Mouse (Mus musculus) G1E (cell line): Measurements from ENCODE around the gene Hsp90aa1. TPM values are rescaled to one million over a fixed set of nuclear protein-coding genes. Genes with fewer than 3 reads are reported as not detected.
"Not testable (repeated sequence)": the region's sequence is repeated elsewhere in the genome, so short reads cannot be mapped to it uniquely, and the experiment has no call there.

Experiments used
- ATAC-seq: 2 replicates; pipeline ENCODE4 v1.8.0; 2016; ENCODE audit warnings: mild to moderate bottlenecking; ENCODE audit not compliant: insufficient number of reproducible peaks, poor library complexity, low FRiP score, severe bottlenecking; ENCODE audit errors: extremely low read depth
- DNase-seq: peaks from one replicate; pipeline ENCODE4 v3.0.0; 2012; ENCODE audit warnings: low spot score
- H3K27me3 ChIP-seq: 2 replicates; pipeline ENCODE4 v1.6.1; 2012; ENCODE audit warnings: mild to moderate bottlenecking, low read length, inconsistent platforms; ENCODE audit not compliant: insufficient read depth
- H3K36me3 ChIP-seq: replicated peaks from 2 replicates; pipeline ENCODE3; 2012; ENCODE audit warnings: mild to moderate bottlenecking, inconsistent platforms
- H3K4me1 ChIP-seq: 2 replicates; pipeline ENCODE4 v1.6.1; 2012; ENCODE audit warnings: low read depth, low read length, inconsistent platforms, mixed read lengths; ENCODE audit not compliant: insufficient read depth
- H3K4me3 ChIP-seq: 2 replicates; pipeline ENCODE4 v1.5.1; 2012; ENCODE audit warnings: low read depth, mild to moderate bottlenecking, inconsistent platforms, low read length, moderate library complexity, mixed read lengths
- H3K9me3 ChIP-seq: replicated peaks from 2 replicates; pipeline ENCODE4 v1.6.1; 2012; ENCODE audit warnings: inconsistent platforms
- CTCF ChIP-seq: IDR thresholded peaks from 2 replicates; pipeline ENCODE4 v1.5.1; 2012; ENCODE audit warnings: low read depth, low read length, inconsistent platforms, mixed read lengths
- GATA1 ChIP-seq: IDR thresholded peaks from 2 replicates; pipeline ENCODE4 v1.6.1; 2012; ENCODE audit warnings: borderline replicate concordance, low read length, inconsistent platforms, mixed read lengths
- GATA2 ChIP-seq: IDR thresholded peaks from 2 replicates; pipeline ENCODE4 v1.6.1; 2012; ENCODE audit warnings: low read depth, low read length, inconsistent platforms, borderline replicate concordance
- POLR2AphosphoS5 ChIP-seq: IDR thresholded peaks from 2 replicates; pipeline ENCODE4 v1.6.1; 2012; ENCODE audit warnings: low read depth, low read length, inconsistent platforms; ENCODE audit not compliant: insufficient replicate concordance
- TAL1 ChIP-seq: conservative IDR thresholded peaks from 2 replicates; pipeline ENCODE4 v1.6.1; 2012; ENCODE audit warnings: low read depth, low read length, inconsistent platforms, mixed read lengths
- polyA plus RNA-seq: library from polyadenylated mRNA; stranded (reverse); fragments of >175 nt; gene quantifications from 2 replicates; pipeline ENCODE4 v1.2.3, GENCODE M21; 2012
- total RNA-seq, 2 experiments: library from RNA; stranded (forward) in 1 of 2; stranded (reverse) in 1 of 2; fragments of 200-1000 nt in 1 of 2; fragments of >200 nt in 1 of 2; fragmentation: Nextera tagmentation in 1 of 2; gene quantifications; 2 replicates each; pipeline ENCODE4 v1.2.3; 2014 to 2017

Hsp90aa1 gene
- total and polyA plus RNA-seq, 3 experiments, result 458 to 2,418 (median 1,636) TPM

DNA sequence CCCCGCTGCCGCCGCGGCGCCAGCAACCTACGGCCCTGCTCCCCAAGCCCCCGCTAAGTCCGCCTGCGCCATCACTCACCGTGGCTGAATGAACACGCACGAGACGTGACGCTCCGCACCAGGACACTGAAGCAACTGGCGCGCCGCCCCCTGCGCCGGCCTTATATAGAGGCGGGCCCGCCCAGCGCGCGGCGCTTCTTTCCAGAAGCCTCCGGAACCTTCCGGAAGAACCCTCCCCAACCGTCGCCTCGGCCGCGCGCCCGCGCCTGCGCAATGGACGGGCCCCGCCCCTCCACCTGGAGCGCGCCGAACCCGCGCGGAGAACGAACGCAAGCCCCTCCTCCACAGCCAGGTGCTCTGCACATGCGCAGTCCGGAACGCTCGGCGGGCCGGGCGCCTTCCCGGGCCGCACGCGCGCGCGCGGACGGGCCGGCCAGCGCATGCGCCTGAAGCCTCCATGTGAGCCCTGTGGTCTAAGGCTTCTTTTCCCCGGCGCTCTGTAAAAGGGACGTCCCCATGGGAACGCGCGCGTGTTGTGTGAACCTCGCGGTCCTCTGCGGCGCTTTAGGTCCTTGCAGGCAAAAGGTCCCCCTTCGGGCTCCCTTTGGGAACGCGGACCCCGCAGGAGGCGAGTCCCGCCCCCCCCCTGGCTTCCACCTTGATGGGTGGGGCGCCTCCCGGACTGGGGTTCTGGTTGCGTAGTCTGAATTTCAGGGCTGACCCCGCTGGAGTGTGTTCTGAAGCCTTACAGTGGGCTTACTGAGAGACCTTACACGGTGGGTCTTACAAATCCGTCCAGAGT, 6.2 kb downstream of the Hsp90aa1 start:
- DNase-seq (peak; percentile 95), ATAC-seq (peak; percentile 12)
- Histone ChIP-seq H3K9me3 (no peaks in the 10 kb centered on the region), H3K36me3 (peaks cover 37% of the 10 kb centered on the region), H3K27me3 (no peaks in the 10 kb centered on the region), H3K4me1 (peaks cover 65% of the 10 kb centered on the region), H3K4me3 (peak overlapping the region; percentile 97)
- TF ChIP-seq POLR2AphosphoS5 (peak; percentile 96), GATA2 (no peak)

DNA sequence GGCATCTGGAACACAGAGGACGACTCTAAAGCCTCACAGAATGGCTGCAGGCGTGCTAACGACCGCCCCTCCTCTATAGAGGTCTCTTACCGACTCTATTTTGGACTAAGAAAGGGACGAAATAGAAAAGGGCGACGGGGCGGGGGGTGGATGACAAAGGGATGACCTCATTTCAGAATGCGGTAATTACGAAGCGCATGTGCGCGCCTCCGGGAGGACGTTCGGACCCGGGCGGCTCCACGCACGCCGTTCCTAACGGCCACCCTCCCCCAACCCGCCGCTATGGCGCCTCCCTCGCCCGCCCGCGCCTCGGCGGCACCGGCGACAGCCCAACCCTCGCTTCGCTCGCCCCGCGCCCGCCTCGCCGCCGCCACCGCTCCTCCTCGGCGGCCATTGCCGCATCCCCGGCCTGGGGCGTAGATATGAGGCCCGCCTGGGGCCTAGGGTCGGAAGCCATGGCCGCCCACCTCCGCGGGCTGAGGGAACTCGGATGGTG, 6.8 kb downstream of the Hsp90aa1 start:
- Histone ChIP-seq H3K36me3 (peaks cover 39% of the 10 kb centered on the region), H3K4me1 (peaks cover 59% of the 10 kb centered on the region), H3K27me3 (no peaks in the 10 kb centered on the region), H3K4me3 (peak overlapping the region; percentile 97), H3K9me3 (no peaks in the 10 kb centered on the region)
- DNase-seq, result peak; percentile 31
- no peak for ATAC-seq
- TF ChIP-seq GATA1 (no peak), GATA2 (no peak)

DNA sequence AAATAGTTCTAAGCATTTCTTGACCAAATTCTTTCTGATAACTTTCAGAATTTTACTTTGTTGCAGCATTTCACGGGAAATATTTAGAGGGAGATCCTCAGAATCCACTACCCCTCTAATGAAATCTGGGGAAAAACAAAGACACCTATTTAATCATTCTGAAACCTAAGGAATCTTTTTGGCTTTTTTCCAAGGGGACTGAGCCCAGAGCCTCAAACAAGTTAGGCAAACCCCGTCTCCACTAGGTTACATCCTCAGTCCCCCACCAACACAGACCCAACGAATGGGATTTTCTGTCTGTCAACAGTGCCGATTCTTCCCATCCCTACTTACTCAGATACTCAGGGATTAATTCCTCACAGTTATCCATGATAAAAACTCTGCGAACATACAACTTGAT, 9.2 kb downstream of the Hsp90aa1 start:
- not testable (repeated sequence) for ATAC-seq, H3K27me3 ChIP-seq, H3K9me3 ChIP-seq, DNase-seq
- Histone ChIP-seq H3K4me3 (peak overlapping the region; percentile 60), H3K4me1 (peaks cover 48% of the 10 kb centered on the region), H3K36me3 (peaks cover 62% of the 10 kb centered on the region)

DNA sequence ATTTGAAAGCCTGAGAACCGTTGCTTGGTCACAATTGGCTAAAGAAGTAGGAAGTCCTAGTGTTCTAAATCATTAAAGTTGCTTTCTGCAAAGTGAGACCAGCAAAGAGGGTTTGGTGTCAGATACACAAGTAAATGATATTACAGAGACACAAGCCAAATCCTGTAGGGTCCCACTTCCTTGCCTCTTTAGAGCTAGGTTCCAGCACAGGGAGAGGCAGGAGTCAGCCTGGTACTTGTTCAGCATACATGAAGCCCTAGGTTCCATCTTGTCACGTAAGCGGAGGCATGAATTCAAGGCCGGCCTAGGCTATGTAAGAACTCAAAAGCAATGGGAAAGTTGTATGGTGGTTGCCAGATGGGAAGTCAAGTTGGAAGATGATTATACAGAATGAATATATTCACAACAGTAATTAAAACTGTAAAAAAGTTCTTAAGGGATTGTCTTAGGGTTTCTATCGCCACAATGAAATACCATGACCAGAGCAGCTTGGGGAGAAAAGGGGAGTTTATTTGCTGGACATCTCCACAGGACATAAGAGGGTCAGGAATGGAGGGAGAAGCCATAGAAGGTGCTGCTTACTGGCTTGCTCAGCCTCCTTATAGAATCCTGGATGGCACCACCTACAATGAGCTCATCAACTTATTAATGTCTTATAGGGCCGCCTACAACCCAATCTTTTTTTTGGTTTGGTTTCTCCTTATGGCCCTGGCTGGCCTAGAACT, 12.4 kb downstream of the Hsp90aa1 start:
- Histone ChIP-seq H3K4me1 (peaks cover 36% of the 10 kb centered on the region), H3K4me3 (no peak overlapping the region), H3K9me3 (no peaks in the 10 kb centered on the region), H3K27me3 (no peaks in the 10 kb centered on the region), H3K36me3 (peaks cover 86% of the 10 kb centered on the region)
- TF ChIP-seq CTCF (no peak), GATA1 (no peak), GATA2 (no peak), TAL1 (no peak), POLR2AphosphoS5 (no peak; the same call in 1 of the 2 replicates)
- no peak for ATAC-seq
- no peak for DNase-seq

DNA sequence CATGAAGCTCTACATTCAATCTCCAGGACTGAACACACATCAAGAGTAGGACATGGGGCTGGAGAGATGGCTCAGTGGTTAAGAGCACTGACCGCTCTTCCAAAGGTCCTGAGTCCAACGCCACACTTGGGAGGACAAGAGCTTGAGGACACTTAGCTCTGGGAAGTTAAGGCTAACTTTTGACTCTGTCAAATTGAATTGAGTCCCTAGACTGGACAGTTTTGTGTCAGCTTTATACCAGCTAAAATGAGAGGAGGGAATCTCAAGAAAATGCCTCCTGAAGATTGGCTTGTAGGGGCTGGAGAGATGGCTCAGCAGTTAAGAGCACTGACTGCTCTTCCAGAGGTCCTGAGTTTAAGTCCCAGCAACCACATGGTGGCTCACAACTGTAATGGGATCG, 13.6 kb downstream of the Hsp90aa1 start:
- Histone ChIP-seq H3K4me1 (peaks cover 33% of the 10 kb centered on the region), H3K36me3 (peaks cover 86% of the 10 kb centered on the region)
- H3K27me3 ChIP-seq, H3K9me3 ChIP-seq, H3K4me3 ChIP-seq, ATAC-seq, DNase-seq: not testable (repeated sequence)
- TF ChIP-seq POLR2AphosphoS5, result peak; percentile 87; the same call in 1 of the 2 replicates

DNA sequence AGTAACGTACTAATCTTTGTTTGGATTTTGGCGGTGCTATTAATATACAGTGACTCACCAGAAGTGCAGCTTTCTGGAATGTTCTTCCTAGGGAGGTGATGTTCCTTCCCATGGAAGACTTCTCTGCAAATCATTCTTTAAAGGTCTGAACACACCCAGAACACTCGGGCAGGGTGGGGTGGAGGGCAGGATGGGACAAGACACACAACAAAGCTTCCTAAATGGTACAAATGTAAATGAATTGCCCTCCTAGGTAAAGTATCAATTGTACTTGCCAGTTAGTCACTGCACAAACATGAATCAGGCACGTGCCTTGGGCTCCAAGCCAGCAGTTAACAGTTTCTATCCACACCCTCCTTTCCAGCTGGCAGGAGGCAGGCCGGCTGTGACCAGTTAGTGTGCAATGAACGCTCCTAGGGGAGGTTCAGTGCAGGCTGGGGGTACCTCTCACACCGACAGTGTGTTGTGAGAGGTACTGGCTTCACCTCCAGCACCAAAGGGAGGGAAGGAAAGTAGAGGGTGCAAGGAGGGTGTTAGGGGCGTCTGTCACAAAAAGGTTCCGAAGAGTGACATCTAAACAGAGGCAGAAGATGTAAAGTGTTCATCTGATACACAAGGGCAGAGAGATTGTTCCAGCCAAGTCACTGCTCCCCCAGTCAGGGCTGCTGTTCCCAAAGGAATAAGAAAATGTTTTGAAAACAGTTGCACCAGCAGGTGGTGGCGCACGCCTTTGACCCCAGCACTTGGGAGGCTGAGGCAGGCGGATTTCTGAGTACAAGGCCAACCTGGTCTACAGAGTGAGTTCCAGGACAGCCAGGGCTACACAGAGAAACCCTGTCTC, 14.4 kb downstream of the Hsp90aa1 start:
- H3K27me3 ChIP-seq, result no peaks in the 10 kb centered on the region
- TF ChIP-seq GATA1, result no peak
- no peak for TF ChIP-seq CTCF
- no peak for TF ChIP-seq GATA2
- peak; percentile 91; the same call in 1 of the 2 replicates for TF ChIP-seq POLR2AphosphoS5
- no peak for TF ChIP-seq TAL1
- no peak overlapping the region for H3K4me3 ChIP-seq
- DNase-seq (peak; percentile 48), ATAC-seq (peak; percentile 22)
- H3K9me3 ChIP-seq, result no peaks in the 10 kb centered on the region
- peaks cover 81% of the 10 kb centered on the region for H3K36me3 ChIP-seq
- peaks cover 31% of the 10 kb centered on the region for H3K4me1 ChIP-seq
